Mouse (Mus musculus) heart, embryonic 14.5 days (tissue): ENCODE measurements around the gene Prss40. TPM values are rescaled to one million over a fixed set of nuclear protein-coding genes. Genes with fewer than 3 reads are reported as not detected.

Experiments used
- ATAC-seq: fragments of 200-750 bp; cut with Nextera tagmentation; 2 replicates; pipeline ENCODE4 v1.8.0; 2017; ENCODE audit warnings: low read depth, moderate TSS enrichment; ENCODE audit not compliant: insufficient number of reproducible peaks, insufficient read depth, low FRiP score
- H3K27ac ChIP-seq, 2 experiments: fragments of 200-500 bp in 1 of 2; fragments of 300-500 bp in 1 of 2; sonication (generic) in 1 of 2; replicated peaks in 1 of 2; 2 replicates each; pipeline ENCODE4 v1.5.1; 2012 to 2014; ENCODE audit warnings: low read depth in 2 of 2, low read length in 2 of 2, control low read depth in 1 of 2, mild to moderate bottlenecking in 1 of 2, mixed read lengths in 1 of 2; ENCODE audit not compliant: control insufficient read depth in 1 of 2, insufficient read depth in 1 of 2
- H3K27me3 ChIP-seq: fragments of 300-500 bp; sonication (generic); 2 replicates; pipeline ENCODE4 v1.6.1; 2014; ENCODE audit warnings: mild to moderate bottlenecking, low read length, control low read depth; ENCODE audit not compliant: control insufficient read depth, insufficient read depth
- H3K36me3 ChIP-seq: fragments of 300-500 bp; sonication (generic); 2 replicates; pipeline ENCODE4 v1.6.1; 2014; ENCODE audit warnings: mild to moderate bottlenecking, control low read depth, low read length, mixed read lengths; ENCODE audit not compliant: control insufficient read depth, insufficient read depth
- H3K4me1 ChIP-seq, 2 experiments: fragments of 200-500 bp in 1 of 2; fragments of 300-500 bp in 1 of 2; sonication (generic) in 1 of 2; 2 replicates each; pipeline ENCODE4 v1.6.1; 2012 to 2014; ENCODE audit warnings: low read length in 2 of 2, control low read depth in 1 of 2, mixed read lengths in 1 of 2; ENCODE audit not compliant: control insufficient read depth in 2 of 2, insufficient read depth in 2 of 2
- H3K4me2 ChIP-seq: fragments of 300-500 bp; sonication (generic); 2 replicates; pipeline ENCODE4 v1.6.1; 2014; ENCODE audit warnings: mild to moderate bottlenecking, low read length
- H3K4me3 ChIP-seq, 2 experiments: fragments of 200-500 bp in 1 of 2; fragments of 300-500 bp in 1 of 2; sonication (generic) in 1 of 2; 2 replicates each; pipeline ENCODE4 v1.5.1; 2012 to 2014; ENCODE audit warnings: low read length in 2 of 2, mild to moderate bottlenecking in 2 of 2, control low read depth in 1 of 2, low read depth in 1 of 2, moderate library complexity in 1 of 2; ENCODE audit not compliant: control insufficient read depth in 1 of 2, insufficient read depth in 1 of 2
- H3K9ac ChIP-seq: fragments of 300-500 bp; sonication (generic); 2 replicates; pipeline ENCODE4 v1.6.1; 2014; ENCODE audit warnings: mild to moderate bottlenecking, low read length
- H3K9me3 ChIP-seq: fragments of 300-500 bp; sonication (generic); 2 replicates; pipeline ENCODE4 v1.6.1; 2016; ENCODE audit warnings: low read length, control low read depth; ENCODE audit not compliant: control insufficient read depth
- WGBS: fragments of 180-500 bp; shearing (Covaris S2); extraction: QIAGEN DNeasy Blood & Tissue Kit; methylation state at CpG from one replicate; pipeline ENCODE4 v1.1.7; 2014; 5-methylcytosine and 5-hydroxymethylcytosine counted together
- polyA plus RNA-seq: library from polyadenylated mRNA; unstranded; fragments of >200 nt; fragmentation: Nextera tagmentation; extraction: Ambion mirVana; gene quantifications from 2 replicates; pipeline ENCODE4 v1.2.1, GENCODE M21; 2014

Gene Prss40
- polyA plus RNA-seq, 1 experiment from 2014 or later, result not detected

- Histone ChIP-seq H3K36me3 (no peaks in the 10 kb centered on the region), H3K9me3 (no peaks in the 10 kb centered on the region), H3K4me3 (no peak overlapping the region), H3K4me2 (no peak overlapping the region), H3K9ac (no peak overlapping the region), H3K27ac (no peak overlapping the region), H3K4me1 (peaks cover 2 to 4% of the 10 kb centered on the region in 2 experiments; a peak in 2 of 4 replicates), H3K27me3 (no peaks in the 10 kb centered on the region)
- 79% methylated on average over 4 of the region's 4 CpGs for WGBS
- no peak for ATAC-seq
These were observed 47.7 kb downstream of the Prss40 start for GRCm38 (mm10) chr1:34513068-34513467.

- Histone ChIP-seq H3K4me2 (no peak overlapping the region), H3K9me3 (no peaks in the 10 kb centered on the region), H3K4me3 (no peak overlapping the region), H3K36me3 (no peaks in the 10 kb centered on the region), H3K4me1 (peaks cover 2 to 4% of the 10 kb centered on the region in 2 experiments; a peak in 2 of 4 replicates), H3K27ac (no peak overlapping the region), H3K27me3 (no peaks in the 10 kb centered on the region), H3K9ac (no peak overlapping the region)
- 1% methylated on average over 3 of the region's 3 CpGs for WGBS
- no peak; the same call in 1 of the 2 replicates for ATAC-seq
These were observed 49.7 kb downstream of the Prss40 start for GRCm38 (mm10) chr1:34511027-34511426.

- Histone ChIP-seq H3K9ac (no peak overlapping the region), H3K27ac (no peak overlapping the region), H3K4me2 (peak overlapping the region; percentile 54), H3K4me3 (peak overlapping the region in 1 of 2 experiments; percentile 1; a peak in 1 of 4 replicates), H3K36me3 (no peaks in the 10 kb centered on the region), H3K27me3 (no peaks in the 10 kb centered on the region), H3K4me1 (peaks cover 2 to 4% of the 10 kb centered on the region in 2 experiments; a peak in 2 of 4 replicates), H3K9me3 (no peaks in the 10 kb centered on the region)
- 7% methylated on average over 7 of the region's 7 CpGs for WGBS
- no peak for ATAC-seq
These were observed 50.2 kb downstream of the Prss40 start for GRCm38 (mm10) chr1:34510575-34510981.

- H3K4me1 ChIP-seq, result peaks cover 2 to 4% of the 10 kb centered on the region in 2 experiments; a peak in 2 of 4 replicates
- no peaks in the 10 kb centered on the region for H3K9me3 ChIP-seq
- H3K4me2 ChIP-seq, result no peak overlapping the region
- H3K27ac ChIP-seq, result no peak overlapping the region
- no peak overlapping the region for H3K9ac ChIP-seq
- no peaks in the 10 kb centered on the region for H3K36me3 ChIP-seq
- ATAC-seq, result no peak
- 84% methylated on average over 3 of the region's 3 CpGs for WGBS
- H3K4me3 ChIP-seq, result no peak overlapping the region
- no peaks in the 10 kb centered on the region for H3K27me3 ChIP-seq
These were observed 52.8 kb downstream of the Prss40 start for GRCm38 (mm10) chr1:34507986-34508385.

GRCm38 (mm10) chr1:34505970-34506551, 54.7 kb downstream of the Prss40 start:
- Histone ChIP-seq H3K4me1 (peaks cover under 1 to 4% of the 10 kb centered on the region in 2 experiments; a peak in 2 of 4 replicates), H3K4me3 (no peak overlapping the region), H3K9ac (no peak overlapping the region), H3K36me3 (no peaks in the 10 kb centered on the region), H3K4me2 (no peak overlapping the region), H3K27ac (no peak overlapping the region), H3K27me3 (no peaks in the 10 kb centered on the region), H3K9me3 (no peaks in the 10 kb centered on the region)
- WGBS, result 75% methylated on average over 4 of the region's 4 CpGs
- no peak for ATAC-seq

- Histone ChIP-seq H3K9ac (no peak overlapping the region), H3K27ac (no peak overlapping the region), H3K4me1 (no peaks in the 10 kb centered on the region), H3K9me3 (no peaks in the 10 kb centered on the region), H3K27me3 (no peaks in the 10 kb centered on the region), H3K4me2 (no peak overlapping the region), H3K36me3 (no peaks in the 10 kb centered on the region), H3K4me3 (no peak overlapping the region)
- ATAC-seq, result no peak
- WGBS, result 59% methylated on average over 7 of the region's 7 CpGs
These were observed 55.4 kb downstream of the Prss40 start for GRCm38 (mm10) chr1:34505307-34505706.

GRCm38 (mm10) chr1:34502991-34503390, 57.8 kb downstream of the Prss40 start:
- no peaks in the 10 kb centered on the region for H3K9me3 ChIP-seq
- H3K27me3 ChIP-seq, result no peaks in the 10 kb centered on the region
- no peak overlapping the region for H3K9ac ChIP-seq
- no peaks in the 10 kb centered on the region for H3K4me1 ChIP-seq
- no peak overlapping the region for H3K27ac ChIP-seq
- H3K4me3 ChIP-seq, result no peak overlapping the region
- no peak for ATAC-seq
- no peaks in the 10 kb centered on the region for H3K36me3 ChIP-seq
- no peak overlapping the region for H3K4me2 ChIP-seq
- WGBS, result 53% methylated on average over 3 of the region's 3 CpGs
